Comparison of ENCODE assay signal across 21 mouse cellular contexts in the genomic region with DNA sequence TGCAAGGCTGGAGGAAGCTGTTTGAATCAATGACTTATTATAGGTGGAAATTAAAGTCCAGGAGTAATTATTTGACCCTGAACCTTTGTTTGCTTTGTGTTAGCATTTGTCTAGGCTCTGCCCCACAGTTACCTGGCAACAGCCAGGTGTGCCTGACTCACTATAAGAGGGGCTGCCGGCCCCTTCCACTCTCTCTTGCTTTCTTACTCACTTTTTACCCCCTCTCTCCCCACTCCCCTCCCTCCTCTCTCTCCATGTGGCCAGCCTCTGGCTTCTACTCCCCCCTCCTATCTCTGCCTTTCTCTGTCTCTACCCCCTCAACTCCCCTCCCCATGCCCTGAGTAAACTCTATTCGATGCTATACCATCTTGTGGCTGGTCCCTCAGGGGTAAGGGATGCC. TPM values are rescaled to one million over a fixed set of nuclear protein-coding genes. Genes with fewer than 3 reads are reported as not detected.
DNase-seq lines count a peak whose midpoint lies in the region; ATAC-seq lines count a peak whose summit lies in the region.
"Had no signal": no experiment of that assay in that cellular context is flagged by ENCODE, and none has a peak within 500 bp of the region (broad histone marks: within the 10 kb centered on the region; RNA-seq: fewer than 3 reads in every experiment).

No protein-coding gene starts in this region.

- no peaks in the 10 kb centered on the region for H3K27me3 ChIP-seq in intestine, embryonic 14.5 days (replicated peaks; ENCODE audit: control insufficient read depth, insufficient read depth, low read length)
- no peaks in the 10 kb centered on the region for H3K27me3 ChIP-seq in intestine, embryonic 15.5 days (replicated peaks)
- no peaks in the 10 kb centered on the region for H3K27me3 ChIP-seq in kidney, embryonic 15.5 days
- H3K27me3 ChIP-seq in midbrain, embryonic 15.5 days (replicated peaks) = no peaks in the 10 kb centered on the region
- no peaks in the 10 kb centered on the region for H3K27me3 ChIP-seq in midbrain, embryonic 10.5 days (ENCODE audit: low read depth, poor library complexity, severe bottlenecking)
- H3K27me3 ChIP-seq: CH12.LX; embryonic facial prominence, embryonic 13.5 days; forebrain, embryonic 12.5 days; heart, embryonic 12.5 days; Patski had no signal

- DNase-seq in intestine, embryonic 14.5 days (ENCODE audit: low spot score) = peak; percentile 35
- no peak for DNase-seq in kidney, postnatal 25 days
- DNase-seq in midbrain, embryonic 10.5 days (ENCODE audit: low spot score) = no peak
- no peak for DNase-seq in cerebellum, adult 11 months
- DNase-seq: adrenal gland, postnatal 14 days; cerebellum, adult 18-20 months; cerebellum, adult 9-11 months; cerebellum, postnatal 36 days; gastrocnemius, postnatal 10 days; heart, adult 2 months had no signal

- H3K36me3 ChIP-seq in intestine, embryonic 14.5 days (ENCODE audit: control insufficient read depth, insufficient read depth, low read length) = no peaks in the 10 kb centered on the region
- H3K36me3 ChIP-seq in intestine, embryonic 15.5 days = no peaks in the 10 kb centered on the region
- no peaks in the 10 kb centered on the region for H3K36me3 ChIP-seq in kidney, embryonic 15.5 days
- no peaks in the 10 kb centered on the region for H3K36me3 ChIP-seq in midbrain, embryonic 15.5 days (replicated peaks)
- no peaks in the 10 kb centered on the region for H3K36me3 ChIP-seq in midbrain, embryonic 10.5 days
- H3K36me3 ChIP-seq: embryonic facial prominence, embryonic 13.5 days; forebrain, embryonic 12.5 days; heart, embryonic 12.5 days; hindbrain, embryonic 10.5 days had no signal

- peaks cover 8% of the 10 kb centered on the region for H3K4me1 ChIP-seq in intestine, embryonic 14.5 days (replicated peaks; ENCODE audit: control insufficient read depth, insufficient read depth, low read length)
- no peaks in the 10 kb centered on the region for H3K4me1 ChIP-seq in intestine, embryonic 15.5 days (replicated peaks)
- H3K4me1 ChIP-seq in kidney, embryonic 15.5 days = peaks cover 24% of the 10 kb centered on the region
- peaks cover 18% of the 10 kb centered on the region for H3K4me1 ChIP-seq in midbrain, embryonic 15.5 days
- peaks cover 9% of the 10 kb centered on the region for H3K4me1 ChIP-seq in midbrain, embryonic 10.5 days

- no peak overlapping the region for H3K9ac ChIP-seq in intestine, embryonic 14.5 days (ENCODE audit: low read length)
- H3K9ac ChIP-seq in intestine, embryonic 15.5 days = no peak overlapping the region
- H3K9ac ChIP-seq in kidney, embryonic 15.5 days = no peak overlapping the region
- no peak overlapping the region for H3K9ac ChIP-seq in midbrain, embryonic 15.5 days
- H3K9ac ChIP-seq: embryonic facial prominence, embryonic 13.5 days; forebrain, embryonic 12.5 days; heart, embryonic 12.5 days had no signal

- H3K27ac ChIP-seq in intestine, embryonic 14.5 days (ENCODE audit: low read depth) = no peak overlapping the region
- no peak overlapping the region for H3K27ac ChIP-seq in intestine, embryonic 15.5 days
- H3K27ac ChIP-seq in kidney, embryonic 15.5 days = no peak overlapping the region
- H3K27ac ChIP-seq in midbrain, embryonic 15.5 days = no peak overlapping the region
- no peak overlapping the region for H3K27ac ChIP-seq in midbrain, embryonic 10.5 days (replicated peaks)
- H3K27ac ChIP-seq: embryonic facial prominence, embryonic 13.5 days; forebrain, embryonic 12.5 days; heart, adult 2 months; hindbrain, embryonic 10.5 days had no signal

- WGBS in intestine, embryonic 14.5 days = 56% methylated on average over 2 of the region's 2 CpGs
- 48% methylated on average over 2 of the region's 2 CpGs for WGBS in intestine, embryonic 15.5 days
- 58% methylated on average over 2 of the region's 2 CpGs for WGBS in kidney, embryonic 15.5 days
- 57% methylated on average over 2 of the region's 2 CpGs for WGBS in midbrain, embryonic 15.5 days
- 47% methylated on average over 2 of the region's 2 CpGs for WGBS in midbrain, embryonic 10.5 days

- no peaks in the 10 kb centered on the region for H3K9me3 ChIP-seq in intestine, embryonic 14.5 days (ENCODE audit: control insufficient read depth, low read length)
- no peaks in the 10 kb centered on the region for H3K9me3 ChIP-seq in intestine, embryonic 15.5 days
- H3K9me3 ChIP-seq in kidney, embryonic 15.5 days (replicated peaks) = no peaks in the 10 kb centered on the region
- H3K9me3 ChIP-seq in midbrain, embryonic 15.5 days = no peaks in the 10 kb centered on the region
- no peaks in the 10 kb centered on the region for H3K9me3 ChIP-seq in midbrain, embryonic 10.5 days (replicated peaks)
- H3K9me3 ChIP-seq: embryonic facial prominence, embryonic 13.5 days; forebrain, embryonic 12.5 days; heart, embryonic 12.5 days; hindbrain, embryonic 10.5 days had no signal

- ATAC-seq in intestine, embryonic 14.5 days (replicated peaks; ENCODE audit: low FRiP score, low TSS enrichment, low read depth) = no peak
- ATAC-seq in intestine, embryonic 15.5 days = no peak
- 0 out of 2 replicates have a peak, but pooled peaks have one; percentile 27 for ATAC-seq in kidney, embryonic 15.5 days (replicated peaks; ENCODE audit: low FRiP score)
- peak; percentile 35; the same call in 1 of the 2 replicates for ATAC-seq in midbrain, embryonic 15.5 days (replicated peaks)
- ATAC-seq: activated CD4-positive, CD25-positive, alpha-beta regulatory T cell, adult 4 months; forebrain, embryonic 16.5 days; Patski had no signal

- H3K4me3 ChIP-seq in intestine, embryonic 14.5 days (ENCODE audit: low read depth, low read length) = no peak overlapping the region
- no peak overlapping the region for H3K4me3 ChIP-seq in intestine, embryonic 15.5 days (replicated peaks)
- no peak overlapping the region for H3K4me3 ChIP-seq in kidney, embryonic 15.5 days (replicated peaks)
- H3K4me3 ChIP-seq in midbrain, embryonic 15.5 days = no peak overlapping the region
- H3K4me3 ChIP-seq in midbrain, embryonic 10.5 days = no peak overlapping the region
- H3K4me3 ChIP-seq: embryonic facial prominence, embryonic 13.5 days; forebrain, embryonic 12.5 days; heart, adult 2 months; heart, embryonic 12.5 days; hindbrain, embryonic 10.5 days had no signal

- no peak overlapping the region for H3K4me2 ChIP-seq in intestine, embryonic 14.5 days (ENCODE audit: low read length)
- no peak overlapping the region for H3K4me2 ChIP-seq in intestine, embryonic 15.5 days (replicated peaks)
- no peak overlapping the region for H3K4me2 ChIP-seq in kidney, embryonic 15.5 days
- no peak overlapping the region for H3K4me2 ChIP-seq in midbrain, embryonic 15.5 days
- H3K4me2 ChIP-seq: embryonic facial prominence, embryonic 13.5 days; forebrain, embryonic 12.5 days; heart, embryonic 12.5 days had no signal

RNA-seq across cellular contexts. Expression of gene Osbpl6, which starts 33.2 kb away (rescaled TPM):
- 8.9 and 10.9 TPM in 2 replicates for polyA plus RNA-seq in intestine, embryonic 14.5 days (2014; fragmentation: Nextera tagmentation; extraction: Ambion mirVana)
- 8.3 and 11.2 TPM in 2 replicates for polyA plus RNA-seq in intestine, embryonic 15.5 days (2015; fragmentation: Nextera tagmentation; extraction: Ambion mirVana)
- 18.3 and 20.1 TPM in 2 replicates for polyA plus RNA-seq in kidney, embryonic 15.5 days (2015; fragmentation: Nextera tagmentation; extraction: Ambion mirVana)
- polyA plus RNA-seq in midbrain, embryonic 15.5 days (2015; fragmentation: Nextera tagmentation; extraction: Ambion mirVana) = 21.8 and 24.7 TPM in 2 replicates
- polyA plus RNA-seq in midbrain, embryonic 10.5 days (2016; fragmentation: Nextera tagmentation; extraction: Ambion mirVana) = 10.8 and 11.0 TPM in 2 replicates
- polyA plus RNA-seq: activated CD4-positive, CD25-positive, alpha-beta regulatory T cell, adult 4 months had no signal

Comparison
In these comparisons a context has a peak if more than half of its experiments do, and no peak if none do; other contexts are left out.
1. ATAC-seq: peak in kidney, embryonic 15.5 days (single experiment) and midbrain, embryonic 15.5 days (single experiment); none in intestine, embryonic 14.5 days (single experiment) and intestine, embryonic 15.5 days (single experiment).